Mouse (Mus musculus) urinary bladder, adult 2 months (tissue): ENCODE results near the gene Mms22l. TPM values are rescaled to one million over a fixed set of nuclear protein-coding genes. Genes with fewer than 3 reads are reported as not detected.
"Not testable (repeated sequence)": the region's sequence is repeated elsewhere in the genome, so short reads cannot be mapped to it uniquely, and the experiment has no call there.

Source experiments
- DNase-seq: peaks from one replicate; pipeline ENCODE4 v3.0.0; 2022; ENCODE audit warnings: low spot score
- polyA plus RNA-seq: library from polyadenylated mRNA; depleted of rRNA; stranded (reverse); fragments of >200 nt; gene quantifications from 2 replicates; pipeline ENCODE4 v1.2.3, GENCODE M21; 2012; rRNA removed

Gene Mms22l
- 2.8 and 3.3 TPM in 2 replicates for polyA plus RNA-seq

GRCm38 (mm10) chr4:24496116-24496952 is at the start of gene Mms22l:
Mms22l (plus strand) TSS chr4:24496451.
- DNase-seq, result peak; percentile 84

- not testable (repeated sequence) for DNase-seq
Measured at GRCm38 (mm10) chr4:24484046-24484445, 12.2 kb upstream of the Mms22l start.

- DNase-seq, result no peak
Measured at GRCm38 (mm10) chr4:24496953-24497319, 685 bp downstream of the Mms22l start.

GRCm38 (mm10) chr4:24509195-24509594 is 12.9 kb downstream of the Mms22l start:
- no peak for DNase-seq

GRCm38 (mm10) chr4:24536989-24537388 is 40.7 kb downstream of the Mms22l start:
- DNase-seq, result no peak

GRCm38 (mm10) chr4:24543421-24543820 is 47.2 kb downstream of the Mms22l start:
- no peak for DNase-seq

GRCm38 (mm10) chr4:24544677-24545151 is 48.5 kb downstream of the Mms22l start:
- no peak for DNase-seq

GRCm38 (mm10) chr4:24556116-24556820 is 60.0 kb downstream of the Mms22l start:
- DNase-seq, result no peak

- DNase-seq, result no peak
Measured at GRCm38 (mm10) chr4:24557149-24557548, 60.9 kb downstream of the Mms22l start.

- DNase-seq, result no peak
Measured at GRCm38 (mm10) chr4:24568026-24568425, 71.8 kb downstream of the Mms22l start.

- no peak for DNase-seq
Measured at GRCm38 (mm10) chr4:24568989-24569556, 72.8 kb downstream of the Mms22l start.

- peak; percentile 59 for DNase-seq
Measured at GRCm38 (mm10) chr4:24574276-24574675, 78.0 kb downstream of the Mms22l start.

GRCm38 (mm10) chr4:24577594-24577993 is 81.3 kb downstream of the Mms22l start:
- DNase-seq, result no peak

- no peak for DNase-seq
Measured at GRCm38 (mm10) chr4:24582295-24582694, 86.0 kb downstream of the Mms22l start.

GRCm38 (mm10) chr4:24583997-24584396 is 87.7 kb downstream of the Mms22l start:
- no peak for DNase-seq

GRCm38 (mm10) chr4:24594824-24595223 is 98.6 kb downstream of the Mms22l start:
- no peak for DNase-seq

- DNase-seq, result no peak
Measured at GRCm38 (mm10) chr4:24596942-24597611, 100.8 kb downstream of the Mms22l start.

GRCm38 (mm10) chr4:24598637-24599036 is 102.4 kb downstream of the Mms22l start:
- no peak for DNase-seq

GRCm38 (mm10) chr4:24601711-24602110 is 105.5 kb downstream of the Mms22l start:
- no peak for DNase-seq

GRCm38 (mm10) chr4:24609085-24609484 is 112.8 kb downstream of the Mms22l start:
- no peak for DNase-seq

GRCm38 (mm10) chr4:24609564-24609963 is 113.3 kb downstream of the Mms22l start:
- DNase-seq, result no peak

GRCm38 (mm10) chr4:24620005-24620404 is 123.8 kb downstream of the Mms22l start:
- DNase-seq, result no peak
